In the genomic region with DNA sequence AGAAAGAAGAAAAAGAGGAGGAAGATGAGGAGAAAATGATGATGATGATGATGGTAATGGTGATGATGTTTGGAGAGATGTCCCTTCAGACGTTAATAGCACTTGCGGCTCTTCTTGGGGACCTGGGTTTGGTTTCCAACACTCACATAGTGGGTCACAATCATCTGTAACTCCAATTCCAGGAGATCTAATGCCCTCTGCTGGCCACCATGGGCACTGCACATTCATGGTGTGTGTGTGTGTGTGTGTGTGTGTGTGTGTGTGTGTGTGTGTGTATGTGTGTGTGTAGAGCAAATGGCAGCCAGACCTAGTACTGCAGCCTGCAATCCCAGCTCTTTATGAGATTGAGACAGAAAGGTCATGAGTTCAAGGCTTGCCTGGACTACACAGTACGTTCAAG, we compare ENCODE assay signal across 16 mouse cellular contexts. TPM values are rescaled to one million over a fixed set of nuclear protein-coding genes. Genes with fewer than 3 reads are reported as not detected.
A peak's percentile ranks its signal among the peaks of the same experiment; 100 is the strongest.
DNase-seq lines count a peak whose midpoint lies in the region; ATAC-seq and TF ChIP-seq lines count a peak whose summit lies in the region.
"Had no signal": no experiment of that assay in that cellular context is flagged by ENCODE, and none has a peak within 500 bp of the region (broad histone marks: within the 10 kb centered on the region; RNA-seq: fewer than 3 reads in every experiment).

No protein-coding gene starts in this region.

- H3K27me3 ChIP-seq in lung, postnatal 0 days (replicated peaks; ENCODE audit: insufficient read depth, low read length), result no peaks in the 10 kb centered on the region
- H3K27me3 ChIP-seq in ES-Bruce4 (ENCODE audit: control insufficient read depth, insufficient read depth, low read length, poor library complexity, severe bottlenecking), result no peaks in the 10 kb centered on the region
- 0 out of 2 replicates have a peak, but pooled peaks cover 2% of the 10 kb centered on the region for H3K27me3 ChIP-seq in liver, postnatal 0 days (ENCODE audit: insufficient read depth, low read length)

- TF ChIP-seq CTCF in gastrocnemius, adult 2 months (IDR thresholded peaks at IDR 0.05), result peak; percentile 18; the same call in 1 of the 2 replicates
- peak; percentile 61 for TF ChIP-seq CTCF in lung, postnatal 0 days (IDR thresholded peaks at IDR 0.05)
- TF ChIP-seq CTCF in ES-Bruce4 (IDR thresholded peaks at IDR 0.05; ENCODE audit: low read depth, low read length), result peak; percentile 66
- peak; percentile 72 for TF ChIP-seq CTCF in liver, postnatal 0 days (IDR thresholded peaks at IDR 0.05; ENCODE audit: low read depth)

- H3K36me3 ChIP-seq in lung, postnatal 0 days (ENCODE audit: insufficient read depth, low read length), result no peaks in the 10 kb centered on the region
- H3K36me3 ChIP-seq in ES-Bruce4 (ENCODE audit: control insufficient read depth, insufficient read depth, low read length, poor library complexity, severe bottlenecking), result no peaks in the 10 kb centered on the region
- H3K36me3 ChIP-seq in liver, postnatal 0 days (replicated peaks; ENCODE audit: insufficient read depth, low read length), result no peaks in the 10 kb centered on the region
- H3K36me3 ChIP-seq: embryonic facial prominence, embryonic 15.5 days had no signal

- H3K4me2 ChIP-seq in lung, postnatal 0 days (replicated peaks; ENCODE audit: low read depth, low read length), result no peak overlapping the region
- no peak overlapping the region for H3K4me2 ChIP-seq in liver, postnatal 0 days (ENCODE audit: low read depth, low read length)
- H3K4me2 ChIP-seq: embryonic facial prominence, embryonic 15.5 days had no signal

- no peak for TF ChIP-seq POLR2A in ES-Bruce4 (IDR thresholded peaks at IDR 0.05; ENCODE audit: insufficient read depth, low read length)

- no peak for ATAC-seq in lung, postnatal 0 days
- no peak for ATAC-seq in liver, postnatal 0 days
- ATAC-seq: hindbrain, embryonic 16.5 days had no signal

- intact Hi-C loops in gastrocnemius, adult 2 months (cut with DNase I), result no loop called here

- TF ChIP-seq EP300 in lung, postnatal 0 days (IDR thresholded peaks at IDR 0.05), result no peak
- TF ChIP-seq EP300 in ES-Bruce4 (IDR thresholded peaks at IDR 0.05; ENCODE audit: insufficient read depth, low read depth, low read length), result no peak
- TF ChIP-seq EP300 in liver, postnatal 0 days (IDR thresholded peaks at IDR 0.05; ENCODE audit: low read depth), result no peak

- H3K9ac ChIP-seq in lung, postnatal 0 days (replicated peaks; ENCODE audit: low read depth), result no peak overlapping the region
- H3K9ac ChIP-seq in ES-Bruce4 (ENCODE audit: low read depth, poor library complexity, severe bottlenecking), result no peak overlapping the region
- H3K9ac ChIP-seq in liver, postnatal 0 days (replicated peaks), result no peak overlapping the region
- H3K9ac ChIP-seq: embryonic facial prominence, embryonic 15.5 days had no signal

- no peak overlapping the region for H3K4me3 ChIP-seq in gastrocnemius, adult 2 months
- H3K4me3 ChIP-seq in lung, postnatal 0 days (ENCODE audit: low read depth, low read length), result no peak overlapping the region
- H3K4me3 ChIP-seq in ES-Bruce4 (ENCODE audit: low read depth, low read length), result no peak overlapping the region
- no peak overlapping the region for H3K4me3 ChIP-seq in liver, postnatal 0 days (ENCODE audit: low read depth, low read length)
- H3K4me3 ChIP-seq: embryonic facial prominence, embryonic 15.5 days had no signal

- H3K9me3 ChIP-seq in lung, postnatal 0 days (ENCODE audit: low read length), result no peaks in the 10 kb centered on the region
- no peaks in the 10 kb centered on the region for H3K9me3 ChIP-seq in ES-Bruce4 (replicated peaks; ENCODE audit: control insufficient read depth, insufficient read depth, low read length, poor library complexity, severe bottlenecking)
- no peaks in the 10 kb centered on the region for H3K9me3 ChIP-seq in liver, postnatal 0 days (ENCODE audit: low read length)
- H3K9me3 ChIP-seq: embryonic facial prominence, embryonic 15.5 days had no signal

- DNase-seq in gastrocnemius, adult 2 months, result no peak
- no peak for DNase-seq in gastrocnemius, postnatal 10 days
- no peak for DNase-seq in lung, postnatal 0 days (ENCODE audit: low spot score)
- DNase-seq in lung, postnatal 14 days, result no peak
- peak; percentile 33 for DNase-seq in liver, postnatal 0 days
- DNase-seq in spleen, adult 18-20 months, result no peak
- DNase-seq in retina, postnatal 1 day, result no peak
- DNase-seq: adrenal gland, postnatal 14 days; heart, postnatal 10 days; kidney, postnatal 4 days had no signal

- no peak overlapping the region for H3K27ac ChIP-seq in gastrocnemius, adult 2 months
- no peak overlapping the region for H3K27ac ChIP-seq in lung, postnatal 0 days (ENCODE audit: low read length)
- no peak overlapping the region for H3K27ac ChIP-seq in ES-Bruce4 (ENCODE audit: insufficient read depth, low read length)
- no peak overlapping the region for H3K27ac ChIP-seq in liver, postnatal 0 days (ENCODE audit: low read depth)
- H3K27ac ChIP-seq: embryonic facial prominence, embryonic 15.5 days had no signal

- peaks cover 4% of the 10 kb centered on the region; the same call in 1 of the 2 replicates for H3K4me1 ChIP-seq in lung, postnatal 0 days (ENCODE audit: insufficient read depth, low read depth, low read length)
- peaks cover 2% of the 10 kb centered on the region for H3K4me1 ChIP-seq in ES-Bruce4 (ENCODE audit: control insufficient read depth, insufficient read depth, low read length)
- H3K4me1 ChIP-seq in liver, postnatal 0 days (ENCODE audit: insufficient read depth), result peaks cover 12% of the 10 kb centered on the region

- WGBS in lung, postnatal 0 days, result 78% methylated on average over 3 of the region's 3 CpGs
- WGBS in liver, postnatal 0 days (ENCODE audit: insufficient replicate concordance), result 71% methylated on average over 3 of the region's 3 CpGs

RNA-seq across cellular contexts. Expression of a gene that starts 3.6 kb away (rescaled TPM):
- 1 to 10 TPM; 1.7 to 3.1 TPM for total RNA-seq in gastrocnemius, adult 2 months (2021)
- 1 to 10 TPM; 3.1 to 3.6 TPM for total RNA-seq in gastrocnemius, postnatal 10 days (2021)
- polyA plus RNA-seq in lung, postnatal 0 days (2015; fragmentation: Nextera tagmentation; extraction: Ambion mirVana), result 5.7 and 5.8 TPM in 2 replicates
- 8.5 TPM in 2 replicates for polyA plus RNA-seq in ES-Bruce4 (2011; ENCODE audit: insufficient read depth, insufficient read length, low read depth, missing spikeins)
- 2.3 and 2.6 TPM in 2 replicates for polyA plus RNA-seq in liver, postnatal 0 days (2015; fragmentation: Nextera tagmentation; extraction: Ambion mirVana)

RNA-seq across cellular contexts. Expression of a gene that starts 11.3 kb away (rescaled TPM):
- under 1 TPM; 0.23 to 0.25 TPM for total RNA-seq in gastrocnemius, adult 2 months (2021)
- total RNA-seq in gastrocnemius, postnatal 10 days (2021), result 1 to 10 TPM; 3.8 to 5.5 TPM
- 5.7 and 7.4 TPM in 2 replicates for polyA plus RNA-seq in lung, postnatal 0 days (2015; fragmentation: Nextera tagmentation; extraction: Ambion mirVana)
- 0.57 and 1.9 TPM in 2 replicates for polyA plus RNA-seq in ES-Bruce4 (2011; ENCODE audit: insufficient read depth, insufficient read length, low read depth, missing spikeins)
- 40.6 and 41.6 TPM in 2 replicates for polyA plus RNA-seq in liver, postnatal 0 days (2015; fragmentation: Nextera tagmentation; extraction: Ambion mirVana)

RNA-seq across cellular contexts. Expression of a gene that starts 15.1 kb away (rescaled TPM):
- total RNA-seq in gastrocnemius, adult 2 months (2021), result under 1 TPM; 0.36 to 0.98 TPM
- 1 to 10 TPM; 2.3 to 3.3 TPM for total RNA-seq in gastrocnemius, postnatal 10 days (2021)
- 2.2 and 3.3 TPM in 2 replicates for polyA plus RNA-seq in lung, postnatal 0 days (2015; fragmentation: Nextera tagmentation; extraction: Ambion mirVana)
- polyA plus RNA-seq in ES-Bruce4 (2011; ENCODE audit: insufficient read depth, insufficient read length, low read depth, missing spikeins), result 5.4 and 5.6 TPM in 2 replicates
- polyA plus RNA-seq in liver, postnatal 0 days (2015; fragmentation: Nextera tagmentation; extraction: Ambion mirVana), result 0.70 and 1.0 TPM in 2 replicates
- total RNA-seq: megakaryocyte-erythroid progenitor cell, adult 5-6 weeks had no signal

RNA-seq across cellular contexts. Expression of a gene that starts 24.6 kb away (rescaled TPM):
- 10 to 100 TPM; 11.6 to 11.8 TPM for total RNA-seq in gastrocnemius, adult 2 months (2021)
- total RNA-seq in gastrocnemius, postnatal 10 days (2021), result 10 to 100 TPM; 13.0 to 16.9 TPM
- polyA plus RNA-seq in lung, postnatal 0 days (2015; fragmentation: Nextera tagmentation; extraction: Ambion mirVana), result 106 and 107 TPM in 2 replicates
- 19.9 and 21.4 TPM in 2 replicates for polyA plus RNA-seq in ES-Bruce4 (2011; ENCODE audit: insufficient read depth, insufficient read length, low read depth, missing spikeins)
- polyA plus RNA-seq in liver, postnatal 0 days (2015; fragmentation: Nextera tagmentation; extraction: Ambion mirVana), result 222 and 246 TPM in 2 replicates

RNA-seq across cellular contexts. Expression of a gene that starts 24.7 kb away (rescaled TPM):
- 1 to 10 TPM in 1 of 2 experiments, under 1 TPM in 1; 0.66 to 1.1 TPM for total RNA-seq in gastrocnemius, adult 2 months (2021)
- total RNA-seq in gastrocnemius, postnatal 10 days (2021), result under 1 TPM; 0.45 to 0.97 TPM
- polyA plus RNA-seq in lung, postnatal 0 days (2015; fragmentation: Nextera tagmentation; extraction: Ambion mirVana), result 1.2 and 1.4 TPM in 2 replicates
- 2.9 and 4.9 TPM in 2 replicates for polyA plus RNA-seq in ES-Bruce4 (2011; ENCODE audit: insufficient read depth, insufficient read length, low read depth, missing spikeins)
- 0.81 and 1.1 TPM in 2 replicates for polyA plus RNA-seq in liver, postnatal 0 days (2015; fragmentation: Nextera tagmentation; extraction: Ambion mirVana)
- total RNA-seq: common myeloid progenitor, adult 5-6 weeks; granulocyte monocyte progenitor cell, adult 5-6 weeks; megakaryocyte-erythroid progenitor cell, adult 5-6 weeks had no signal

Comparison
In these comparisons a context has a peak if more than half of its experiments do, and no peak if none do; other contexts are left out.
1. CTCF ChIP-seq: peak in every context shown above with its lines; median percentile 72 in liver, postnatal 0 days; 66 in ES-Bruce4; 61 in lung, postnatal 0 days; 18 in gastrocnemius, adult 2 months.